In genomic region chr10:93163711-93164488, GRCm38 (mm10) we compare ENCODE assay signal across 13 mouse cellular contexts. TPM values are rescaled to one million over a fixed set of nuclear protein-coding genes. Genes with fewer than 3 reads are reported as not detected.
A peak's percentile ranks its signal among the peaks of the same experiment; 100 is the strongest.
DNase-seq lines count a peak whose midpoint lies in the region; ATAC-seq and TF ChIP-seq lines count a peak whose summit lies in the region.
"Had no signal": no experiment of that assay in that cellular context is flagged by ENCODE, and none has a peak within 500 bp of the region (broad histone marks: within the 10 kb centered on the region; RNA-seq: fewer than 3 reads in every experiment).

No protein-coding gene starts in this region.

- DNase-seq in cerebellum, adult 2 months, result peak in 1 of 2 experiments; percentile 28
- no peak for DNase-seq in cerebellum, postnatal 36 days
- no peak for DNase-seq in kidney, postnatal 0 days (ENCODE audit: low spot score)
- DNase-seq in hindbrain, embryonic 14.5 days (ENCODE audit: low spot score), result no peak
- no peak for DNase-seq in midbrain, postnatal 0 days (ENCODE audit: low spot score)
- no peak for DNase-seq in lung, postnatal 36 days
- no peak for DNase-seq in kidney, adult 18-20 months
- DNase-seq: adrenal gland, postnatal 36 days; cerebellum, adult 8-10 months; lung, postnatal 14 days had no signal

- TF ChIP-seq CTCF in cerebellum, adult 2 months (IDR thresholded peaks at IDR 0.05; ENCODE audit: borderline replicate concordance, insufficient read depth, low read depth, low read length), result no peak
- no peak for TF ChIP-seq CTCF in kidney, postnatal 0 days (IDR thresholded peaks at IDR 0.05; ENCODE audit: low read depth)
- TF ChIP-seq CTCF in midbrain, postnatal 0 days (IDR thresholded peaks at IDR 0.05), result no peak

- H3K4me2 ChIP-seq in kidney, postnatal 0 days (ENCODE audit: low read length), result no peak overlapping the region
- no peak overlapping the region for H3K4me2 ChIP-seq in kidney, embryonic 15.5 days
- H3K4me2 ChIP-seq in hindbrain, embryonic 14.5 days (replicated peaks), result peak overlapping the region; percentile 15
- H3K4me2 ChIP-seq in midbrain, postnatal 0 days (ENCODE audit: low read depth, low read length, poor library complexity, severe bottlenecking), result peak overlapping the region; percentile 20
- H3K4me2 ChIP-seq: embryonic facial prominence, embryonic 15.5 days had no signal

- peaks cover 15% of the 10 kb centered on the region for H3K4me1 ChIP-seq in cerebellum, adult 2 months (ENCODE audit: control insufficient read depth, insufficient read depth, low read length)
- peaks cover 6% of the 10 kb centered on the region for H3K4me1 ChIP-seq in kidney, postnatal 0 days (replicated peaks; ENCODE audit: insufficient read depth, low read length)
- peaks cover 40% of the 10 kb centered on the region for H3K4me1 ChIP-seq in kidney, embryonic 15.5 days
- peaks cover 40% of the 10 kb centered on the region for H3K4me1 ChIP-seq in hindbrain, embryonic 14.5 days (replicated peaks; ENCODE audit: control insufficient read depth, insufficient read depth, low read length)
- peaks cover 18% of the 10 kb centered on the region for H3K4me1 ChIP-seq in midbrain, postnatal 0 days (ENCODE audit: insufficient read depth, low read length)

- ATAC-seq in kidney, postnatal 0 days (replicated peaks; ENCODE audit: low FRiP score, low read depth), result no peak
- no peak for ATAC-seq in kidney, embryonic 15.5 days (replicated peaks; ENCODE audit: low FRiP score)
- no peak for ATAC-seq in hindbrain, embryonic 14.5 days (ENCODE audit: low FRiP score)
- no peak for ATAC-seq in midbrain, postnatal 0 days (ENCODE audit: low FRiP score)
- ATAC-seq: Patski had no signal

- no peaks in the 10 kb centered on the region for H3K27me3 ChIP-seq in cerebellum, adult 2 months (ENCODE audit: control insufficient read depth, insufficient read depth, low read length)
- no peaks in the 10 kb centered on the region for H3K27me3 ChIP-seq in kidney, postnatal 0 days (ENCODE audit: insufficient read depth, low read length)
- no peaks in the 10 kb centered on the region for H3K27me3 ChIP-seq in kidney, embryonic 15.5 days
- H3K27me3 ChIP-seq in hindbrain, embryonic 14.5 days (ENCODE audit: control insufficient read depth, insufficient read depth, low read length), result no peaks in the 10 kb centered on the region
- H3K27me3 ChIP-seq in midbrain, postnatal 0 days (ENCODE audit: insufficient read depth, low read length), result no peaks in the 10 kb centered on the region
- H3K27me3 ChIP-seq: embryonic facial prominence, embryonic 15.5 days; Patski had no signal

- H3K27ac ChIP-seq in cerebellum, adult 2 months (ENCODE audit: insufficient read depth, low read length), result peak overlapping the region; percentile 40; the same call in 1 of the 2 replicates
- peak overlapping the region; percentile 42; the same call in 1 of the 2 replicates for H3K27ac ChIP-seq in kidney, postnatal 0 days
- H3K27ac ChIP-seq in kidney, embryonic 15.5 days, result no peak overlapping the region
- no peak overlapping the region for H3K27ac ChIP-seq in hindbrain, embryonic 14.5 days
- no peak overlapping the region for H3K27ac ChIP-seq in midbrain, postnatal 0 days (ENCODE audit: low read depth, low read length)
- H3K27ac ChIP-seq: embryonic facial prominence, embryonic 15.5 days had no signal

- no peak overlapping the region for H3K9ac ChIP-seq in kidney, postnatal 0 days (ENCODE audit: low read depth, low read length)
- H3K9ac ChIP-seq in kidney, embryonic 15.5 days, result no peak overlapping the region
- 0 out of 2 replicates have a peak overlapping the region, but pooled peaks have one; percentile 7 for H3K9ac ChIP-seq in hindbrain, embryonic 14.5 days
- H3K9ac ChIP-seq in midbrain, postnatal 0 days (replicated peaks; ENCODE audit: low read length, poor library complexity, severe bottlenecking), result no peak overlapping the region
- H3K9ac ChIP-seq: embryonic facial prominence, embryonic 15.5 days had no signal

- TF ChIP-seq POLR2A in cerebellum, adult 2 months (IDR thresholded peaks at IDR 0.05; ENCODE audit: borderline replicate concordance, insufficient read depth, low read length), result no peak

- H3K4me3 ChIP-seq in cerebellum, adult 2 months (replicated peaks; ENCODE audit: insufficient read depth, low read depth, low read length), result peak overlapping the region; percentile 38
- no peak overlapping the region for H3K4me3 ChIP-seq in kidney, postnatal 0 days (replicated peaks; ENCODE audit: low read depth, low read length)
- no peak overlapping the region for H3K4me3 ChIP-seq in kidney, embryonic 15.5 days (replicated peaks)
- H3K4me3 ChIP-seq in hindbrain, embryonic 14.5 days (replicated peaks; ENCODE audit: low read length), result no peak overlapping the region
- H3K4me3 ChIP-seq in midbrain, postnatal 0 days (ENCODE audit: low read depth, low read length), result no peak overlapping the region
- H3K4me3 ChIP-seq: embryonic facial prominence, embryonic 15.5 days had no signal

- WGBS in cerebellum, adult 2 months, result 27% methylated on average over 6 of the region's 6 CpGs
- WGBS in kidney, postnatal 0 days, result 79% methylated on average over 6 of the region's 6 CpGs
- 77% methylated on average over 6 of the region's 6 CpGs for WGBS in kidney, embryonic 15.5 days
- WGBS in hindbrain, embryonic 14.5 days, result 56% methylated on average over 6 of the region's 6 CpGs
- 49% methylated on average over 6 of the region's 6 CpGs for WGBS in midbrain, postnatal 0 days

- no peaks in the 10 kb centered on the region for H3K36me3 ChIP-seq in kidney, postnatal 0 days (ENCODE audit: insufficient read depth, low read length)
- H3K36me3 ChIP-seq in kidney, embryonic 15.5 days, result no peaks in the 10 kb centered on the region
- H3K36me3 ChIP-seq in hindbrain, embryonic 14.5 days (replicated peaks; ENCODE audit: control insufficient read depth, insufficient read depth), result no peaks in the 10 kb centered on the region
- H3K36me3 ChIP-seq in midbrain, postnatal 0 days (ENCODE audit: insufficient read depth, low read length), result no peaks in the 10 kb centered on the region
- H3K36me3 ChIP-seq: embryonic facial prominence, embryonic 15.5 days had no signal

- H3K9me3 ChIP-seq in kidney, postnatal 0 days (replicated peaks; ENCODE audit: low read length), result no peaks in the 10 kb centered on the region
- H3K9me3 ChIP-seq in kidney, embryonic 15.5 days (replicated peaks), result no peaks in the 10 kb centered on the region
- no peaks in the 10 kb centered on the region for H3K9me3 ChIP-seq in hindbrain, embryonic 14.5 days (ENCODE audit: control insufficient read depth, low read length)
- H3K9me3 ChIP-seq in midbrain, postnatal 0 days (ENCODE audit: low read length), result no peaks in the 10 kb centered on the region
- H3K9me3 ChIP-seq: embryonic facial prominence, embryonic 15.5 days had no signal

RNA-seq across cellular contexts. Expression of gene Cdk17, which starts 3.2 kb away (rescaled TPM):
- 63.1 and 79.1 TPM in 2 replicates for polyA plus RNA-seq in cerebellum, adult 2 months (2012; rRNA removed)
- 13.9 and 16.4 TPM in 2 replicates for polyA plus RNA-seq in kidney, postnatal 0 days (2015; fragmentation: Nextera tagmentation; extraction: Ambion mirVana)
- 16.7 and 17.2 TPM in 2 replicates for polyA plus RNA-seq in kidney, embryonic 15.5 days (2015; fragmentation: Nextera tagmentation; extraction: Ambion mirVana)
- 61.1 and 68.3 TPM in 2 replicates for polyA plus RNA-seq in hindbrain, embryonic 14.5 days (2014; fragmentation: Nextera tagmentation; extraction: Ambion mirVana)
- 91.1 and 105 TPM in 2 replicates for total RNA-seq in midbrain, postnatal 0 days (2014; rRNA removed)
- 33.4 and 34.3 TPM in 2 replicates for polyA plus RNA-seq in midbrain, postnatal 0 days (2015; fragmentation: Nextera tagmentation; extraction: Ambion mirVana)

Comparison
In these comparisons a context has a peak if more than half of its experiments do, and no peak if none do; other contexts are left out.
1. H3K27ac ChIP-seq: peak in cerebellum, adult 2 months (single experiment) and kidney, postnatal 0 days (single experiment); none in kidney, embryonic 15.5 days (single experiment), hindbrain, embryonic 14.5 days (single experiment) and midbrain, postnatal 0 days (single experiment).
2. H3K4me2 ChIP-seq: peak in hindbrain, embryonic 14.5 days (single experiment) and midbrain, postnatal 0 days (single experiment); none in kidney, postnatal 0 days (single experiment) and kidney, embryonic 15.5 days (single experiment).